Mouse (Mus musculus): ENCODE measurements at regions not wholly inside any gene's neighbourhood (a gene's known extent, or its start where the extent isn't known, plus 50 kb on each side); places are given as distances from the start of the nearest gene placed in this dataset.

DNA sequence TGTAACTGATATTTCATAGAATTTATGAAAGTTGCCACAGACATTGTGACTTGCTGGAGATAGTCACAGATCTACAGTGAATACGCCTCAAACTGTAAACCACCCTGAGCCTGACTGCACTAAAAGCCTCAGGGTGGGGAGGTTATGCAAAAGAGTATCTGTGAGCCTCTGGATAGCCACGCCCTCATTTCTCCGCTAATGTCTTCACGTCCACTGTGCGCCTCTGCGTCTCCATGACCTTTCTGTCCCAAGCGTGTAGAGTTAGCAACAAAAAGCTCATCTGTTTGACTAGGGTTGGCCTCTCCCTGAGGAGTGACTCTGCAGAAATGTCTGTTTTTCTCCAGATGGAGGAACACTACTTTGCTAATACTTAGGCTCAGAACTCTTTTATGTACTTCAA is 170.8 kb upstream of the Gm49356 start:
- Histone ChIP-seq H3K4me3 (no peak overlapping the region), H3K4me1 (no peaks in the 10 kb centered on the region), H3K9me3 (replicated peaks) (no peaks in the 10 kb centered on the region), H3K27me3 (no peaks in the 10 kb centered on the region), H3K9ac (no peak overlapping the region), H3K36me3 (ENCODE audit: poor library complexity, severe bottlenecking) (no peaks in the 10 kb centered on the region), H3K4me2 (no peak overlapping the region), H3K27ac (no peak overlapping the region)
- no peak for ATAC-seq
- WGBS = 81% methylated on average over 7 of the region's 7 CpGs

DNA sequence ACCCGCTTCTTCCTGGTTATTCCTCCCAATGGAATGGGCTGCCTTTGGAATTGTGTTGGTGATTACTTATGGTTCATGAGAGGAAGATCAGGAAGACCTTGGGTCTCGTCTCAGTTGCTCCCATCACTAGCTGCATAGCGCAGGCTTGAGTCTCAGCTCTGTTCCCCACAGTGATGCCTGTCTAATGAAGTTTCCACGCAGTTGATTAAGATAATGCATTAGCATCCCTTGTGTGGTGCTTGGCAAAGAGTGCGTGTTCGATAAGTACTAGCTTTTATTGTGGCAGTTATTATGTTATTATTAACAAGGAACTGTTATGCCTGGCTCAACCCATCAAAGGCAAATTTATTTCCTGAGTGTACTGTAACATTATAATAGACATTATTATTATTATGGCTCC is 169.7 kb upstream of the Gm49356 start:
- WGBS = 80% methylated on average over 6 of the region's 6 CpGs
- no peaks in the 10 kb centered on the region for H3K27me3 ChIP-seq
- no peak overlapping the region for H3K4me2 ChIP-seq
- H3K4me3 ChIP-seq = no peak overlapping the region
- no peaks in the 10 kb centered on the region for H3K36me3 ChIP-seq (ENCODE audit: poor library complexity, severe bottlenecking)
- H3K4me1 ChIP-seq = no peaks in the 10 kb centered on the region
- no peak overlapping the region for H3K27ac ChIP-seq
- ATAC-seq = no peak
- H3K9ac ChIP-seq = no peak overlapping the region
- no peaks in the 10 kb centered on the region for H3K9me3 ChIP-seq (replicated peaks)

- no peaks in the 10 kb centered on the region for H3K27me3 ChIP-seq
- no peaks in the 10 kb centered on the region for H3K9me3 ChIP-seq (replicated peaks)
- H3K4me3 ChIP-seq = no peak overlapping the region
- no peak overlapping the region for H3K9ac ChIP-seq
- 85% methylated on average over 4 of the region's 4 CpGs for WGBS
- no peak overlapping the region for H3K4me2 ChIP-seq
- H3K4me1 ChIP-seq = 0 out of 2 replicates have a peak, but pooled peaks cover 4% of the 10 kb centered on the region
- no peak for ATAC-seq
- H3K36me3 ChIP-seq (ENCODE audit: poor library complexity, severe bottlenecking) = no peaks in the 10 kb centered on the region
- no peak overlapping the region for H3K27ac ChIP-seq
Measured at GRCm38 (mm10) chr15:58727041-58727440, 162.1 kb upstream of the Gm49356 start.

DNA sequence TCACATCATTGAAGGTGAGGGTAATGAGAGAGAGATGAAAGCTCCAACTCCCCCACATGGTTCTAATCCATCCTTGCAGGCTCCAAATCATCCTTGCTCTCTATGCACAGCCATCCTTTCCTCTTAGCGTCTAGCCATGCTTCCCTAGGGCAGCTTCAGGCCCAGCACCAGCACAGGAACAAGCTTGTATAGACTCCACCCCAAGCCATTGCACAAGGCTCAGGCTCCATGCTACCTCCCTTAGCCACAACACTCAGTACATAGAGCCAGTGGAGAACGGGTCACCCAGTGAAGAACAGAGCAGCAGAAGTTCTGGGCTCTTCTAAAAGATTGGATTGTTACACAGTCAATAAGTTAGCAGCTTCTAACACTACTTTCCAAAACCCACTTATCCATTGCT is 160.8 kb upstream of the Gm49356 start:
- Histone ChIP-seq H3K9me3 (replicated peaks) (no peaks in the 10 kb centered on the region), H3K27ac (no peak overlapping the region), H3K36me3 (ENCODE audit: poor library complexity, severe bottlenecking) (no peaks in the 10 kb centered on the region), H3K4me2 (no peak overlapping the region), H3K4me3 (no peak overlapping the region), H3K9ac (no peak overlapping the region), H3K27me3 (no peaks in the 10 kb centered on the region), H3K4me1 (0 out of 2 replicates have a peak, but pooled peaks cover 7% of the 10 kb centered on the region)
- 97% methylated on average over 2 of the region's 2 CpGs for WGBS
- ATAC-seq = no peak

DNA sequence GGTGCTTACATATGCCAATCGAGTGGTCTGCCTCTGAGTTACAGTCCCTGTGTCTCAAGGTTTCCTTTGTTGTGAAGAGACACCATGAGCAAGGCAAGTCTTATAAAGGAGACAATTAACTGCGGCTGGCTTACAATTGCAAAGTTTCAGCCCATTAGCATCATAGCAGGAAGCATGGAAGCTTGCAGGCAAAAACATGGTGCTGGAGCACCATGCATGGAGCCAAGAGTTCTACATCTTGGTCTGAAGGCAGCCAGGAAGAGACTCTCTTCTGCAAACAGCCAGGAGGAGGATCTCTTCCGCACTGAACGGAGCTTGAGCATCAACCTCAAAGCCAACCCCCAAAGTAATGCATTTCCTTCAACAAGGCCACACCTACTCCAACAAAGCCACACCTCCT is 158.2 kb upstream of the Gm49356 start:
- H3K9me3 ChIP-seq (replicated peaks) = no peaks in the 10 kb centered on the region
- H3K27ac ChIP-seq = no peak overlapping the region
- no peak overlapping the region for H3K4me3 ChIP-seq
- 88% methylated on average over 4 of the region's 4 CpGs for WGBS
- H3K36me3 ChIP-seq (ENCODE audit: poor library complexity, severe bottlenecking) = no peaks in the 10 kb centered on the region
- H3K9ac ChIP-seq = no peak overlapping the region
- no peak overlapping the region for H3K4me2 ChIP-seq
- H3K4me1 ChIP-seq = 0 out of 2 replicates have a peak, but pooled peaks cover 7% of the 10 kb centered on the region
- ATAC-seq = no peak
- H3K27me3 ChIP-seq = no peaks in the 10 kb centered on the region

DNA sequence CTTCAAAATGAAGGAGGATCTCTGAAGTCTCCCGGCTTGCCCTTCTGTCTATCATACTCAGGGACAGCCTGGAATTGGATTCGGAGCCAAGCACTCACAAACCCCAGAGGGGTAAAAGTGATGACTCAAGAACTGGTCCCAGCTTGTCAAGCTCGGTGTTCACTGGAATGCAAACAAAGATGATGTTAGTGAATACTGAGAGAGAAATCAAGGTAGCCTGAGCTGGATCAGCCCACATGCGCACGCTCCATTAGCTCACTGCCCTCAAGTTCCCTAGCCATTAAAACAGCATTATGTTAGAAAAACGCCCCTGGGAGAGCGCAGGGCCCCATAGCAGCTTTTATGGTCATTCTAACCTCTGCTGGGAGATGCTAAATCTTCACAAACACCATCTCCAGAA is 157.8 kb upstream of the Gm49356 start:
- Histone ChIP-seq H3K4me2 (no peak overlapping the region), H3K9me3 (replicated peaks) (no peaks in the 10 kb centered on the region), H3K36me3 (ENCODE audit: poor library complexity, severe bottlenecking) (no peaks in the 10 kb centered on the region), H3K4me3 (no peak overlapping the region), H3K4me1 (0 out of 2 replicates have a peak, but pooled peaks cover 7% of the 10 kb centered on the region), H3K27ac (no peak overlapping the region), H3K9ac (no peak overlapping the region), H3K27me3 (no peaks in the 10 kb centered on the region)
- WGBS = 82% methylated on average over 7 of the region's 7 CpGs
- no peak for ATAC-seq

DNA sequence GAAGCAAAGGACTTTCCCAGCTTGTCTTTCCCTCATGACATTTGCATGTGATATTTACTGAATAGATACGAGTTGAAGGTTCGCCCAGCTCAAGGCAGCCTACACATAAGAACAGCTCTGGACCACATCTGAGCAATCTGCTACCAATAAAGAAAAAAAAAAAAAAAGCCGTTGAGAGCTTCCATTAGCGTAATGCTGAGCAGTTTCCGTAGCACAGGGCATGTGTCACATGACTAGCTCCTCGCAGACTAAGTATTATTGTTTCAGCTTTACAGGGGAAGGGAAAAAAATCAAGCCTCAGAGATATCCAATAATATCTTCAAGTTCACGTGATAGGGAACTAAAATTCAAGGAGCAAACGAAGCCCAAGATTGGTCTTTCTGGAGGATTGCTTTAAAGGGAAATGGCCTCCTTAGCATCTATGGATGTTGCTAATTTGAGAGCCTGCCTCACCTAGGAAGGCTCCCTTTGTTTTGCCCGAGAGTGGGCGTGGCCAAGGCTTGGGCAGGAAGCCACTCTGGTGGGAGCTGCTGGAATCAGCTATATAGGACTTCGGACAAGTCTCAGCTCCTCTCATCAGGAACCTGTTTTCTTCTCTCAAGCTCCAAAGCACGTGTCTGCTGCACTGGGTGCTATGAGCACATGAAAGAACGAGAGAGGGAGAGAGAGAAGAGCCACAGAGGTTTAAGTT is 157.0 kb upstream of the Gm49356 start:
- Histone ChIP-seq H3K27me3 (no peaks in the 10 kb centered on the region), H3K36me3 (ENCODE audit: poor library complexity, severe bottlenecking) (no peaks in the 10 kb centered on the region), H3K27ac (no peak overlapping the region), H3K4me2 (peak overlapping the region; percentile 17; the same call in 1 of the 2 replicates), H3K9ac (no peak overlapping the region), H3K4me3 (no peak overlapping the region), H3K9me3 (replicated peaks) (no peaks in the 10 kb centered on the region), H3K4me1 (0 out of 2 replicates have a peak, but pooled peaks cover 7% of the 10 kb centered on the region)
- ATAC-seq = peak; percentile 74
- WGBS = 48% methylated on average over 13 of the region's 13 CpGs
